Mouse (Mus musculus): ENCODE data around the gene Gm14190. TPM values are rescaled to one million over a fixed set of nuclear protein-coding genes. Genes with fewer than 3 reads are reported as not detected.
"Not testable (repeated sequence)": the region's sequence is repeated elsewhere in the genome, so short reads cannot be mapped to it uniquely, and the experiment has no call there.

Gm14190 gene
- not detected in 2 replicates for polyA plus RNA-seq (2011; ENCODE audit: insufficient read depth, insufficient read length, low read depth, missing spikeins)

DNA sequence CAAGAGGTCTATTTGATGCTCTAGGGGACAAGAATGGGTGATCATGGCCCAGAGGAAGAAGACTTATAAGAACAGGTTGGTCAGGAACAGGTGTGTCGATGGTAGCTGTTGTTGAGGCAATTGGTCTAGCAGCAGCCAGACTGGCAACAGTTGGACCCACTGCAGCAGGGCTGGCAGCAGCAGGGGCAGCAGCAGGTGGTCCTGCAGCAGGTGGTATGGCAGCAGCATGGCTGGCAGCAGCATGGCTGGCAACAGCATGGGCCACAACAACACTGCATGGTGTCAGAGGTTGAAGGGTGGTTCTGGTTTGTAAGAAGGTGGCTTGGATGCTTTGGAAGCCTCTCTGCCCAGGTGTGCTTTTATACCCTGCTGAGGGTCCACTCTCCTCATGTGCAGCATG is at the start of gene Gm14190:
Gene Gm14190 (minus strand): TSS at position 278 of the 400 bp plus-strand sequence.
- Histone ChIP-seq H3K27me3 (ENCODE audit: control insufficient read depth, insufficient read depth, low read length, poor library complexity, severe bottlenecking) (no peaks in the 10 kb centered on the region), H3K27ac (ENCODE audit: insufficient read depth, low read length) (no peak within 1 kb of the TSS), H3K9ac (ENCODE audit: low read depth, poor library complexity, severe bottlenecking) (no peak within 1 kb of the TSS), H3K4me1 (ENCODE audit: control insufficient read depth, insufficient read depth, low read length) (no peaks in the 10 kb centered on the region), H3K36me3 (ENCODE audit: control insufficient read depth, insufficient read depth, low read length, poor library complexity, severe bottlenecking) (no peaks in the 10 kb centered on the region), H3K9me3 (replicated peaks; ENCODE audit: control insufficient read depth, insufficient read depth, low read length, poor library complexity, severe bottlenecking) (no peaks in the 10 kb centered on the region), H3K4me3 (ENCODE audit: low read depth, low read length) (no peak within 1 kb of the TSS)
- TF ChIP-seq CTCF (IDR thresholded peaks at IDR 0.05; ENCODE audit: low read depth, low read length), result no peak

DNA sequence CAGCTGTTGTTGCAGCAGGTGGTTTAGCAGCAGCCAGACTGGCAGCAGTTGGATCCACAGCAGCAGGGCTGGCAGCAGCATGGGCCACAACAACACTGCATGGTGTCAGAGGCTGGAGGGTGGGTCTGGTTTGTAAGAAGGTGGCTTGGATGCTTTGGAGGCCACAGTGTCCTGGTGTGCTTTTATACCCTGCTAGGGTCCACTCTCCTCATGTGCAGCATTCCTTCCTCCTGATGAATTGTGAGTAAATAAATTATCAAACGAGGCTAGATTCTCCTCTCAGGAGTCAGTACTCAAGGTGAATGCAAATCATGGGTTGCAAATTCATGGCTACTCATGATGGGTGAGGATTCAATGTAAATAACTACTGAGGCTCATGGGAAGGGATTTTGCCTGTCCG is 43.6 kb upstream of the Gm14190 start, which contains the start of gene Gm14180:
Gene Gm14180 (minus strand): TSS at position 101 of the 400 bp plus-strand sequence.
- Histone ChIP-seq H3K9ac (ENCODE audit: low read depth, poor library complexity, severe bottlenecking) (no peak within 1 kb of the TSS), H3K4me3 (ENCODE audit: low read depth, low read length) (no peak within 1 kb of the TSS), H3K27ac (ENCODE audit: insufficient read depth, low read length) (no peak within 1 kb of the TSS), H3K36me3 (ENCODE audit: control insufficient read depth, insufficient read depth, low read length, poor library complexity, severe bottlenecking) (no peaks in the 10 kb centered on the region), H3K27me3 (ENCODE audit: control insufficient read depth, insufficient read depth, low read length, poor library complexity, severe bottlenecking) (no peaks in the 10 kb centered on the region), H3K4me1 (ENCODE audit: control insufficient read depth, insufficient read depth, low read length) (no peaks in the 10 kb centered on the region), H3K9me3 (replicated peaks; ENCODE audit: control insufficient read depth, insufficient read depth, low read length, poor library complexity, severe bottlenecking) (no peaks in the 10 kb centered on the region)
- TF ChIP-seq CTCF (IDR thresholded peaks at IDR 0.05; ENCODE audit: low read depth, low read length) (no peak), EP300 (IDR thresholded peaks at IDR 0.05; ENCODE audit: insufficient read depth, low read depth, low read length) (no peak), POLR2A (IDR thresholded peaks at IDR 0.05; ENCODE audit: insufficient read depth, low read length) (no peak)

DNA sequence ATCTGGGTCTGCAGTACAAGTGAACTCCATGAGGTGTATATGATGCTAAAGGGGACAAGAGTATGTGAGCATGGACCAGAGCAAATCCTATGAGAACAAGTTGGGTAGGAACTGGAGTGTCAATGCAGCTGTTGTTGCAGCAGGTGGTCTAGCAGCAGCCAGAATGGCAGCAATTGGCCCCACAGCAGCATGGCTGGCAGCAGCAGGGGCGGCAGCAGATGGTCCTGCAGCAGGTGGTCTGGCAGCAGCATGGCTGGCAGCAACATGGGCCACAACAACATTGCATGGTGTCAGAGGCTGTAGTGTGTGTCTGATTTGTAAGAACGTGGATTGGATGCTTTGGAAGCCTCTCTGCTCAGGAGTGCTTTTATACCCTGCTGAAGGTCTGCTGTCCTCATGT is 33.5 kb upstream of the Gm14190 start:
- Histone ChIP-seq H3K36me3 (ENCODE audit: control insufficient read depth, insufficient read depth, low read length, poor library complexity, severe bottlenecking) (no peaks in the 10 kb centered on the region), H3K27me3 (ENCODE audit: control insufficient read depth, insufficient read depth, low read length, poor library complexity, severe bottlenecking) (no peaks in the 10 kb centered on the region), H3K4me1 (ENCODE audit: control insufficient read depth, insufficient read depth, low read length) (no peaks in the 10 kb centered on the region), H3K27ac (ENCODE audit: insufficient read depth, low read length) (no peak overlapping the region), H3K9me3 (replicated peaks; ENCODE audit: control insufficient read depth, insufficient read depth, low read length, poor library complexity, severe bottlenecking) (no peaks in the 10 kb centered on the region), H3K4me3 (ENCODE audit: low read depth, low read length) (no peak overlapping the region), H3K9ac (ENCODE audit: low read depth, poor library complexity, severe bottlenecking) (no peak overlapping the region)
- no peak for TF ChIP-seq EP300 (IDR thresholded peaks at IDR 0.05; ENCODE audit: insufficient read depth, low read depth, low read length)
- no peak for TF ChIP-seq CTCF (IDR thresholded peaks at IDR 0.05; ENCODE audit: low read depth, low read length)

DNA sequence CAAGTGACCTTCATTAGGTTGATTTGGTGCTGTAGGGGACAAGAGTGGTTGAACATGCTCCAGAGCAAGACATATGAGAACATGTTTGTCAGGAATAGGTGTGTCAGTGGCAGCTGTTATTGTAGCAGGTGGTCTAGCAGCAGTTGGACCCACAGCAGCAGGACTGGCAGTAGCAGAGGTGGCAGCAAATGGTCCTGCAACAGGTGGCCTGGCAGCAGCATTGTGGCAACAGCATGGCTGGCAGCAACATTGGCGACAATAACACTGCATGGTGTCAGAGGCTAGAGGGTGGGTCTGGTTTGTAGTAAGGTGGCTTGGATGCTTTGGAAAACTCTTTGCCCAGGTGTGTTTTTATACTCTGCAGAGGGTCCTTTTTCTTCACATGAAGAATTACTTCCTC is 28.2 kb upstream of the Gm14190 start:
- no peaks in the 10 kb centered on the region for H3K27me3 ChIP-seq (ENCODE audit: control insufficient read depth, insufficient read depth, low read length, poor library complexity, severe bottlenecking)
- no peaks in the 10 kb centered on the region for H3K4me1 ChIP-seq (ENCODE audit: control insufficient read depth, insufficient read depth, low read length)

DNA sequence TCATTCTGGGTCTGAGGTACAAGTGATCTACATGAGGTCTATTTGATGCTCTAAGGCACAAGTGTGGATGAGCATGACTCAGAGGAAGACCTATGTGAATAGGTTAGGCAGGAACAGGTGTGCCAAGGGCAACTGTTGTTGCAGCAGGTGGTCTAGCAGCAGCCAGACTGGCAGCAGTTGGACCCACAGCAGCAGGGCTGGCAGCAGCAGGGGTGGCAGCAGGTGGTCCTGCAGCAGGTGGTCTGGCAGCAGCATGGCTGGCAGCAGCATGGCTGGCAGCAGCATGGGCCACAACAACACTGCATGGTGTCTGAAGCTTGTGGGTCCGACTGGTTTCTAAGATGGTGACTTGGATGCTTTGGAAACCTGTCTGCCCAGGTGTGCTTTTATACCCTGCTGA is 5.3 kb downstream of the Gm14190 start:
- not testable (repeated sequence) for H3K27me3 ChIP-seq (ENCODE audit: control insufficient read depth, insufficient read depth, low read length, poor library complexity, severe bottlenecking); H3K9me3 ChIP-seq (replicated peaks; ENCODE audit: control insufficient read depth, insufficient read depth, low read length, poor library complexity, severe bottlenecking); H3K4me1 ChIP-seq (ENCODE audit: control insufficient read depth, insufficient read depth, low read length); H3K4me3 ChIP-seq (ENCODE audit: low read depth, low read length); H3K9ac ChIP-seq (ENCODE audit: low read depth, poor library complexity, severe bottlenecking); H3K27ac ChIP-seq (ENCODE audit: insufficient read depth, low read length); H3K36me3 ChIP-seq (ENCODE audit: control insufficient read depth, insufficient read depth, low read length, poor library complexity, severe bottlenecking)

More for the DNA sequence above, 28.2 kb upstream of the Gm14190 start:
- Histone ChIP-seq H3K27ac (ENCODE audit: insufficient read depth, low read length) (no peak overlapping the region), H3K36me3 (ENCODE audit: control insufficient read depth, insufficient read depth, low read length, poor library complexity, severe bottlenecking) (no peaks in the 10 kb centered on the region), H3K9ac (ENCODE audit: low read depth, poor library complexity, severe bottlenecking) (no peak overlapping the region), H3K4me3 (ENCODE audit: low read depth, low read length) (no peak overlapping the region), H3K9me3 (replicated peaks; ENCODE audit: control insufficient read depth, insufficient read depth, low read length, poor library complexity, severe bottlenecking) (peaks cover 11% of the 10 kb centered on the region)
- TF ChIP-seq CTCF (IDR thresholded peaks at IDR 0.05; ENCODE audit: low read depth, low read length), result no peak
- TF ChIP-seq POLR2A (IDR thresholded peaks at IDR 0.05; ENCODE audit: insufficient read depth, low read length), result no peak
- no peak for TF ChIP-seq EP300 (IDR thresholded peaks at IDR 0.05; ENCODE audit: insufficient read depth, low read depth, low read length)

DNA sequence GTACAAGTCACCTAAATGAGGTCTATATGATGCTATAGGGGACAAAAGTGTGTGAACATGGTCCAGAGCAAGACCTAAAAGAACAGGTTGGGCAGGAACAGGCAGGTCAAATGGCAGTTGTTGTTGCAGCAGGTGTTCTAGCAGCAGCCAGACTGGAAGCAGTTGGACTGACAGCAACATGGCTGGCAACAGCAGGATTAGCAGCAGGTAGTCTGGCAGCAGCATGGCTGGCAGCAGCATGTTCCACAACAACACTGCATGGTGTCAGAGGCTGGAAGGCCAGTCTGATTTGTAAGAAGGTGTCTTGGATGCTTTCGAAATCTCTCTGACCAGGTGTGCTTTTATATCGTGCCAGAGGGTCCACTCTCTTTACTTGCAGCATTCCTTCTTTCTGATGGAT is 7.1 kb downstream of the Gm14190 start:
- H3K4me1 ChIP-seq (ENCODE audit: control insufficient read depth, insufficient read depth, low read length), result no peaks in the 10 kb centered on the region
- no peak overlapping the region for H3K9ac ChIP-seq (ENCODE audit: low read depth, poor library complexity, severe bottlenecking)
- no peak overlapping the region for H3K27ac ChIP-seq (ENCODE audit: insufficient read depth, low read length)
- no peaks in the 10 kb centered on the region for H3K9me3 ChIP-seq (replicated peaks; ENCODE audit: control insufficient read depth, insufficient read depth, low read length, poor library complexity, severe bottlenecking)
- H3K36me3 ChIP-seq (ENCODE audit: control insufficient read depth, insufficient read depth, low read length, poor library complexity, severe bottlenecking), result no peaks in the 10 kb centered on the region
- TF ChIP-seq EP300 (IDR thresholded peaks at IDR 0.05; ENCODE audit: insufficient read depth, low read depth, low read length) (no peak), CTCF (IDR thresholded peaks at IDR 0.05; ENCODE audit: low read depth, low read length) (no peak), POLR2A (IDR thresholded peaks at IDR 0.05; ENCODE audit: insufficient read depth, low read length) (no peak)
- no peaks in the 10 kb centered on the region for H3K27me3 ChIP-seq (ENCODE audit: control insufficient read depth, insufficient read depth, low read length, poor library complexity, severe bottlenecking)
- no peak overlapping the region for H3K4me3 ChIP-seq (ENCODE audit: low read depth, low read length)

All from ES-Bruce4 (cell line).